Mouse (Mus musculus): ENCODE data around the gene Ryr3. TPM values are rescaled to one million over a fixed set of nuclear protein-coding genes. Genes with fewer than 3 reads are reported as not detected.

Ryr3 gene
- polyA plus RNA-seq, 1 experiment: 0.23 TPM

DNA sequence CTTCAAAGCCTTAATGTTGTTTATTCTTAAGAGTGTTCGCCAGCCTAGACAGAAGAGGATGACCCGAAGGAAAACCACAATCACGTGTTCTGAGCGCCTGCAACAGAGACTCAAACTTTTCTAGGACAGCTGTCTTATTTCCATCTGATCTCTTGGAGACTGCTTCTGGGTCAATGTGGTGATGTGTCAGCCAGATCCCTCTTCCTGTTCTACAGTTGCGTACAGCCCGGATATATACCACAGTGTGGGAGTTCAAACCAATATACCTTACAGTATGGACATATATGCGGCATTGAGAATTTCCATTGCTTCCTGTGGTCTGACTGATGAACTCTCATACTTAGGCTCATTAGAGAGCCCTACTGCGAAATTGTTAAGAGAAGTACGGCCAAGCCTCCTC is 7.6 kb downstream of the Ryr3 start:
- no peaks in the 10 kb centered on the region for H3K4me1 ChIP-seq (ENCODE audit: control insufficient read depth, insufficient read depth, insufficient read length, low read length)
- H3K27ac ChIP-seq (ENCODE audit: insufficient read depth, low read depth, low read length): no peak overlapping the region
- no peak overlapping the region for H3K4me3 ChIP-seq (ENCODE audit: low read depth, low read length)
- no peaks in the 10 kb centered on the region for H3K27me3 ChIP-seq (ENCODE audit: control insufficient read depth, insufficient read depth, low read length)
- H3K36me3 ChIP-seq (ENCODE audit: control insufficient read depth, insufficient read depth, low read length): no peaks in the 10 kb centered on the region
- no peak for TF ChIP-seq POLR2A (IDR thresholded peaks at IDR 0.05; ENCODE audit: low read depth, low read length)
- no peak for TF ChIP-seq CTCF (IDR thresholded peaks at IDR 0.05; ENCODE audit: extremely low read depth, insufficient read length, insufficient replicate concordance, low read depth, low read length)
- 75% methylated on average over 9 of the region's 9 CpGs for WGBS

- Histone ChIP-seq H3K36me3 (ENCODE audit: control insufficient read depth, insufficient read depth, low read length) (no peaks in the 10 kb centered on the region), H3K27me3 (ENCODE audit: control insufficient read depth, insufficient read depth, low read length) (no peaks in the 10 kb centered on the region), H3K4me3 (ENCODE audit: low read depth, low read length) (no peak overlapping the region), H3K4me1 (ENCODE audit: control insufficient read depth, insufficient read depth, insufficient read length, low read length) (no peaks in the 10 kb centered on the region), H3K27ac (ENCODE audit: insufficient read depth, low read depth, low read length) (no peak overlapping the region)
- no peak for TF ChIP-seq CTCF (IDR thresholded peaks at IDR 0.05; ENCODE audit: extremely low read depth, insufficient read length, insufficient replicate concordance, low read depth, low read length)
- TF ChIP-seq POLR2A (IDR thresholded peaks at IDR 0.05; ENCODE audit: low read depth, low read length): no peak
- WGBS: 67% methylated on average over 6 of the region's 6 CpGs
Measured at GRCm38 (mm10) chr2:113202857-113203256, 14.0 kb downstream of the Ryr3 start.

DNA sequence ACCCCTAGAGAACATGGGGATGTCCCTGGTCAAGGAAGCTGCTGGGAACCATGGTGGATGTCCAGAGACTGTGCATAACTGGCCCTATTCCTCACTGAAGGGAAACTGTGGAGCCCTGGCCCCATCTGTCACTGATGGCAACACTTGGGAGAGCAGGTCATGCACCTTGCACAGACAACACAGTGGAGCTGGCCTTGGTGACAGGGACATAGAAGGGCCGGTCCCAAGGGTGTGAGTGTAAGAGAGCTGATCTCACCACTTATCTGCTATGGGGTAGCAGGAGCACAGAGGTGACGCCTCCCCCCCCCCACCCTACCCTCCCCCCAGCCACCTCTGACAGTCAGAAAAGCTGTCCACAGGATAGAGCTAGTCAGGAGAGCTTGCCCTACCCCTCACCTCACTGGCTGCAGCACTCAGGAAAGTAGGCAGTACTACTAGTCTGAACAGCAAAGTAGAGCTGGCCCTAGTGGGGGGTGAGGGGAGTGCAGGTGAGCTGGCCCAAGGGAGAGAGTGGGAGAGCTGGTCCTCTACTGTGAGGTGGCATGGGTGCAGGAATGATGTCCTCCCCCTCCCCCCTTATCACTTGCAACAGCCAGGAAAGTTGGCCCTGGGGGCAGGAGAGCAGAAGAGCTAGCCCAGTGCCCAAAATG is 17.7 kb downstream of the Ryr3 start:
- Histone ChIP-seq H3K27ac (ENCODE audit: insufficient read depth, low read depth, low read length) (no peak overlapping the region), H3K36me3 (ENCODE audit: control insufficient read depth, insufficient read depth, low read length) (no peaks in the 10 kb centered on the region), H3K27me3 (ENCODE audit: control insufficient read depth, insufficient read depth, low read length) (no peaks in the 10 kb centered on the region), H3K4me3 (ENCODE audit: low read depth, low read length) (no peak overlapping the region), H3K4me1 (ENCODE audit: control insufficient read depth, insufficient read depth, insufficient read length, low read length) (no peaks in the 10 kb centered on the region)
- WGBS: 90% methylated on average over 2 of the region's 2 CpGs
- TF ChIP-seq CTCF (IDR thresholded peaks at IDR 0.05; ENCODE audit: extremely low read depth, insufficient read length, insufficient replicate concordance, low read depth, low read length): no peak
- no peak for TF ChIP-seq POLR2A (IDR thresholded peaks at IDR 0.05; ENCODE audit: low read depth, low read length)

DNA sequence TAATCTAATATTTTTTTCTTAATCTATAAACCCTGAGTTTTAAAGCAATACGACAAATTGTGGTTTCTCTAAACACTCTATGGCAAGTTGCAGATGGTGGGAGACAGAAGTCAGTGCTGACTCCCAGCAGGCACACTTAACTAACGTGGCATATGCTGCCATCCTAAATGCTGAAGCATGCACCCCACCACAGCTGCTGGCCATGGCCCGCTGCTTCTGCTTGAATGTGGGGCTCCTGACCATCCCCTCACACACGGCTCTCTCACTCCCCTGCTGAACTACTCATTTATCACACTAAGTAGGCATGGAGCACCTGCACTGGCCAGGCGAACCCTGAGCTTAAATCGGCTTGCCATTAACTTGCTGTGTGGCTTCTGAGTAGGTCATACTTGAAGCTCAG is 29.7 kb downstream of the Ryr3 start:
- Histone ChIP-seq H3K4me3 (ENCODE audit: low read depth, low read length) (no peak overlapping the region), H3K27me3 (ENCODE audit: control insufficient read depth, insufficient read depth, low read length) (no peaks in the 10 kb centered on the region), H3K36me3 (ENCODE audit: control insufficient read depth, insufficient read depth, low read length) (no peaks in the 10 kb centered on the region), H3K4me1 (ENCODE audit: control insufficient read depth, insufficient read depth, insufficient read length, low read length) (no peaks in the 10 kb centered on the region), H3K27ac (ENCODE audit: insufficient read depth, low read depth, low read length) (no peak overlapping the region)
- WGBS: 73% methylated on average over 6 of the region's 6 CpGs
- no peak for TF ChIP-seq CTCF (IDR thresholded peaks at IDR 0.05; ENCODE audit: extremely low read depth, insufficient read length, insufficient replicate concordance, low read depth, low read length)
- no peak for TF ChIP-seq POLR2A (IDR thresholded peaks at IDR 0.05; ENCODE audit: low read depth, low read length)

DNA sequence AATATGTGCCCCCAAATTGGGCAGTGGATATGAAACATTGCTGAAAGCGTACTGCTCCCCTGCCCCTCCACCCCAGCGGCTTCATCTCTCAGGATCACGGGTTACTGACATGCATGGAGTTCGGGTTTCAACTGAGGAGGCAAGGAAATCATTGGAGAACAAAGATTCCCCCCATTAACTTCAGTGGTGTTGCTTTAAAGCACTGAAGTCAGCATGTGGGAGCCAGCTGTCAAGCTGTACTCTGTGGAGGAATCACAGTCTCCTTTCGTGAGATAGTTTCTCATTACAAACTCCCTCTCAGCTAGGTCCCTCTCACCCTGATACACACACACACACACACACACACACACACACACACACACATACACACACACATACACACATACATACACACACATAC is 35.2 kb downstream of the Ryr3 start:
- no peaks in the 10 kb centered on the region for H3K27me3 ChIP-seq (ENCODE audit: control insufficient read depth, insufficient read depth, low read length)
- H3K36me3 ChIP-seq (ENCODE audit: control insufficient read depth, insufficient read depth, low read length): no peaks in the 10 kb centered on the region
- H3K27ac ChIP-seq (ENCODE audit: insufficient read depth, low read depth, low read length): no peak overlapping the region
- TF ChIP-seq POLR2A (IDR thresholded peaks at IDR 0.05; ENCODE audit: low read depth, low read length) (no peak), CTCF (IDR thresholded peaks at IDR 0.05; ENCODE audit: extremely low read depth, insufficient read length, insufficient replicate concordance, low read depth, low read length) (no peak)
- no peaks in the 10 kb centered on the region for H3K4me1 ChIP-seq (ENCODE audit: control insufficient read depth, insufficient read depth, insufficient read length, low read length)
- 68% methylated on average over 5 of the region's 5 CpGs for WGBS
- H3K4me3 ChIP-seq (ENCODE audit: low read depth, low read length): no peak overlapping the region

- H3K4me1 ChIP-seq (ENCODE audit: control insufficient read depth, insufficient read depth, insufficient read length, low read length): no peaks in the 10 kb centered on the region
- H3K4me3 ChIP-seq (ENCODE audit: low read depth, low read length): no peak overlapping the region
- no peaks in the 10 kb centered on the region for H3K36me3 ChIP-seq (ENCODE audit: control insufficient read depth, insufficient read depth, low read length)
- TF ChIP-seq POLR2A (IDR thresholded peaks at IDR 0.05; ENCODE audit: low read depth, low read length): no peak
- TF ChIP-seq CTCF (IDR thresholded peaks at IDR 0.05; ENCODE audit: extremely low read depth, insufficient read length, insufficient replicate concordance, low read depth, low read length): no peak
- H3K27me3 ChIP-seq (ENCODE audit: control insufficient read depth, insufficient read depth, low read length): no peaks in the 10 kb centered on the region
- no peak overlapping the region for H3K27ac ChIP-seq (ENCODE audit: insufficient read depth, low read depth, low read length)
Measured at GRCm38 (mm10) chr2:113178047-113178446, 38.8 kb downstream of the Ryr3 start.

DNA sequence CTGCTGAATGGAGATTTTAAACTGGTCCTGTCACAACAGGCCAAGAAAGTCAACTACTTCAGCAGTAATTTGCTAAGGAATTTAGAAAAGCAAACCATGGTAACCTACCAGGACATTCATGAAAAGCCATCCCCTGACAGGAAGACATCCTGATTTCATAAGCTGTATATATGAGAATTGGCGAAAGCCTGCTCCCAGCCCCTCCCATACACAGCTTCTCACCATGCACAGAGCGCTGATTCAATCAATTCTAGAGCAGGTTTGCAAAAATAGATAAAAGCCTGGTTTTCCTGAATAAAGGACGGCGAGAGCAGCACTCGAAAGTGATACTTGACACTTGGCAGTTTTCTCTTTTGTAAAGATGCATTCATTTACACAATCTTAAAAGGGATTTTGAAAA is 40.6 kb downstream of the Ryr3 start:
- 77% methylated on average over 5 of the region's 5 CpGs for WGBS
- no peaks in the 10 kb centered on the region for H3K36me3 ChIP-seq (ENCODE audit: control insufficient read depth, insufficient read depth, low read length)
- TF ChIP-seq POLR2A (IDR thresholded peaks at IDR 0.05; ENCODE audit: low read depth, low read length) (no peak), CTCF (IDR thresholded peaks at IDR 0.05; ENCODE audit: extremely low read depth, insufficient read length, insufficient replicate concordance, low read depth, low read length) (no peak)

More for the DNA sequence above, 40.6 kb downstream of the Ryr3 start:
- Histone ChIP-seq H3K4me3 (ENCODE audit: low read depth, low read length) (no peak overlapping the region), H3K27me3 (ENCODE audit: control insufficient read depth, insufficient read depth, low read length) (no peaks in the 10 kb centered on the region), H3K4me1 (ENCODE audit: control insufficient read depth, insufficient read depth, insufficient read length, low read length) (no peaks in the 10 kb centered on the region), H3K27ac (ENCODE audit: insufficient read depth, low read depth, low read length) (no peak overlapping the region)

Measured in small intestine, adult 2 months (tissue).